1 mouse cellular context compared by ENCODE assay signal in the genomic region with DNA sequence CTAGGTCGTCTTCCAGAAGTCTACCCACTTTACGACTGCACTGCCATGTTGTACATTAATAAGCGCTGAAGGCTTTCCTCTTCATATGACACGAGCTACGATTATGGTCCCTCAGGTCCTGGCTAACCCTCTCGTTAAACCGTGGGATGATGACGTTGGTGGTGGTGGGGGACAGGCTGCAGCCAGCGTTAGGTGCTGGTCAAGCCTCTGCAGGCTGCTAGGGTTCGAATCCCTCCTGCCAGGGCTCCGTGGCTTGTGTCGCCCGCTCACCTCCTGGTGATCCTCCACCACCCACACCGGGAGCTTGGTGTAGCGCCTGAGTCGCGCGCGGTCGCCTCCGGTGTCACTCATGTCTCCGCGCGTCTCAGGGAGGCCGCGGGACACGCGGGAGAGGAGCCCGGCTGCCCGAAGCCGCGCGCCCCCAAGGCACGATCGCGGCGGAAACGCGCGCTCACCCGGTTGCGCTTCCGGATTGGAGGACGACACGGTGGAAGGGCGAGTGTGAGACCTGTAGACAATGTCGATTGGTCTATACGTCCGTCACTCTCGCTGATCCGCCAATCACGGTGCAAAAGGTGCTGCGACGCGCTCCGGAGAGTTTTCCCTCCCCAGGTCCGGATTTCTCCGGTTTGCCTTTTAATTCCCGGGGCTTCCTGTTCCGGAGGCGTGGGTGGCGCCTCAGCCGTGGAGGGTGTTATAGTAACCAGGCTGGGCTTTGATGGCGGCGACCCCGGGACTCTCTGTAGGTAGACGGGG.
A peak's percentile ranks its signal among the peaks of the same experiment; 100 is the strongest.
TF ChIP-seq lines count a peak whose summit lies in the region.

6030458C11Rik (minus strand) TSS at position 453 of the 756 bp plus-strand sequence.
Drosha (plus strand) TSS at position 619 of the 756 bp plus-strand sequence.

TF ChIP-seq in CH12.LX, 34 proteins besides CTCF, POLR2A, EP300 and RAD21 (continued from another document):
- TF ChIP-seq MAZ (IDR thresholded peaks at IDR 0.05; ENCODE audit: low read depth, low read length) (no peak), ETS1 (conservative IDR thresholded peaks at IDR 0.05; ENCODE audit: low read depth, low read length) (no peak), JUND (conservative IDR thresholded peaks at IDR 0.05; ENCODE audit: low read depth, low read length) (no peak), ZNF384 (IDR thresholded peaks at IDR 0.05; ENCODE audit: low read depth, low read length) (no peak), ZKSCAN1 (IDR thresholded peaks at IDR 0.05; ENCODE audit: borderline replicate concordance, low read depth, low read length) (no peak), TCF12 (IDR thresholded peaks at IDR 0.05; ENCODE audit: low read depth, low read length) (peak; percentile 73), IRF4 (IDR thresholded peaks at IDR 0.05; ENCODE audit: low read depth, low read length) (no peak), MAFK (IDR thresholded peaks at IDR 0.05; ENCODE audit: insufficient replicate concordance, low read length) (no peak), USF1 (IDR thresholded peaks at IDR 0.05; ENCODE audit: low read depth, low read length) (no peak), CHD2 (IDR thresholded peaks at IDR 0.05; ENCODE audit: low read length) (peak; percentile 94), KAT2A (IDR thresholded peaks at IDR 0.05; ENCODE audit: insufficient replicate concordance, low read length) (peak; percentile 48; the same call in 1 of the 2 replicates), POLR2AphosphoS2 (IDR thresholded peaks at IDR 0.05; ENCODE audit: low read depth, low read length) (peak; percentile 61; the same call in 1 of the 2 replicates), NELFE (IDR thresholded peaks at IDR 0.05; ENCODE audit: low read depth, low read length) (peak; percentile 83), BHLHE40 (IDR thresholded peaks at IDR 0.05; ENCODE audit: low read depth, low read length) (no peak; the same call in 1 of the 2 replicates), ZC3H11A (IDR thresholded peaks at IDR 0.05; ENCODE audit: low read depth, low read length) (no peak), ZMIZ1 (IDR thresholded peaks at IDR 0.05; ENCODE audit: low read depth, low read length) (0 out of 2 replicates have a peak, but pooled peaks have one; percentile 59), SMC3 (IDR thresholded peaks at IDR 0.05; ENCODE audit: low read depth, low read length) (no peak), MYC (IDR thresholded peaks at IDR 0.05; ENCODE audit: low read depth, low read length) (peak; percentile 62; the same call in 1 of the 2 replicates), E2F4 (IDR thresholded peaks at IDR 0.05; ENCODE audit: insufficient replicate concordance, low read depth, low read length) (no peak), HCFC1 (IDR thresholded peaks at IDR 0.05; ENCODE audit: low read depth, low read length) (peak; percentile 79), USF2 (conservative IDR thresholded peaks at IDR 0.05; ENCODE audit: low read depth, low read length) (no peak), CHD1 (IDR thresholded peaks at IDR 0.05; ENCODE audit: low read depth, low read length) (no peak), MXI1 (IDR thresholded peaks at IDR 0.05; ENCODE audit: low read depth, low read length) (no peak; the same call in 1 of the 2 replicates), SIN3A (IDR thresholded peaks at IDR 0.05; ENCODE audit: low read length) (no peak; the same call in 1 of the 2 replicates), NRF1 (IDR thresholded peaks at IDR 0.05; ENCODE audit: low read depth, low read length) (peak; percentile 9; the same call in 1 of the 2 replicates), MEF2A (IDR thresholded peaks at IDR 0.05; ENCODE audit: borderline replicate concordance, low read depth, low read length) (no peak), PAX5 (IDR thresholded peaks at IDR 0.05; ENCODE audit: low read length) (no peak)
TF ChIP-seq in CH12.LX: peak in this region for 12.
